Mouse (Mus musculus): ENCODE data around the gene Haus6. TPM values are rescaled to one million over a fixed set of nuclear protein-coding genes. Genes with fewer than 3 reads are reported as not detected.

Haus6 gene
- polyA plus RNA-seq, 1 experiment = 3.3 TPM

- H3K36me3 ChIP-seq (ENCODE audit: control insufficient read depth, insufficient read depth) = no peaks in the 10 kb centered on the region
- no peaks in the 10 kb centered on the region for H3K79me2 ChIP-seq (ENCODE audit: control insufficient read depth, insufficient read depth)
- TF ChIP-seq MYOG (IDR thresholded peaks at IDR 0.05; ENCODE audit: control insufficient read depth in 1 of 3, insufficient read depth in 1 of 3, insufficient read length in 2 of 3, low read depth in 2 of 3) (no peak), MAX (IDR thresholded peaks at IDR 0.05; ENCODE audit: low read depth) (no peak), E2F4 (IDR thresholded peaks at IDR 0.05; ENCODE audit: insufficient read depth) (no peak), POLR2AphosphoS2 (IDR thresholded peaks at IDR 0.05; ENCODE audit: insufficient read length, low read depth) (no peak), POLR2A (IDR thresholded peaks at IDR 0.05; ENCODE audit: insufficient read length, low read depth) (no peak), TCF3 (IDR thresholded peaks at IDR 0.05; ENCODE audit: insufficient read length, low read depth) (no peak), USF1 (IDR thresholded peaks at IDR 0.05; ENCODE audit: low read depth) (no peak), CEBPB (IDR thresholded peaks at IDR 0.05; ENCODE audit: insufficient read depth, poor library complexity, severe bottlenecking) (no peak), MYOD1 (IDR thresholded peaks at IDR 0.05; ENCODE audit: control insufficient read depth in 1 of 3, insufficient read length in 2 of 3, low read depth in 2 of 3) (no peak), REST (IDR thresholded peaks at IDR 0.05; ENCODE audit: insufficient read depth, insufficient read length) (no peak), SRF (IDR thresholded peaks at IDR 0.05; ENCODE audit: control insufficient read depth, insufficient read length, low read depth) (no peak), TCF12 (IDR thresholded peaks at IDR 0.05; ENCODE audit: insufficient read depth, poor library complexity, severe bottlenecking) (no peak)
Observed at GRCm38 (mm10) chr4:86548332-86548731, 63.5 kb downstream of the Haus6 start.

GRCm38 (mm10) chr4:86545615-86546014, 66.2 kb downstream of the Haus6 start:
- Histone ChIP-seq H3K4me3 (no peak overlapping the region), H3K27me3 (ENCODE audit: control insufficient read depth, insufficient read depth, insufficient read length) (peaks cover 5% of the 10 kb centered on the region)

More at GRCm38 (mm10) chr4:86548332-86548731, 63.5 kb downstream of the Haus6 start:
- Histone ChIP-seq H3K4me3 (no peak overlapping the region), H3K4me2 (ENCODE audit: low read depth) (no peak overlapping the region), H3K27me3 (ENCODE audit: control insufficient read depth, insufficient read depth, insufficient read length) (peaks cover 6% of the 10 kb centered on the region), H3ac (ENCODE audit: control insufficient read depth, insufficient read length) (no peak overlapping the region)

GRCm38 (mm10) chr4:86543999-86544398, 67.9 kb downstream of the Haus6 start:
- H3K27me3 ChIP-seq (ENCODE audit: control insufficient read depth, insufficient read depth, insufficient read length) = peaks cover 5% of the 10 kb centered on the region
- no peak overlapping the region for H3K4me3 ChIP-seq
- H3ac ChIP-seq (ENCODE audit: control insufficient read depth, insufficient read length) = no peak overlapping the region
- no peaks in the 10 kb centered on the region for H3K36me3 ChIP-seq (ENCODE audit: control insufficient read depth, insufficient read depth)
- no peak overlapping the region for H3K4me2 ChIP-seq (ENCODE audit: low read depth)
- no peaks in the 10 kb centered on the region for H3K79me2 ChIP-seq (ENCODE audit: control insufficient read depth, insufficient read depth)
- TF ChIP-seq POLR2A (IDR thresholded peaks at IDR 0.05; ENCODE audit: insufficient read length, low read depth) (no peak), POLR2AphosphoS2 (IDR thresholded peaks at IDR 0.05; ENCODE audit: insufficient read length, low read depth) (no peak), REST (IDR thresholded peaks at IDR 0.05; ENCODE audit: insufficient read depth, insufficient read length) (no peak), CEBPB (IDR thresholded peaks at IDR 0.05; ENCODE audit: insufficient read depth, poor library complexity, severe bottlenecking) (no peak), MYOG (IDR thresholded peaks at IDR 0.05; ENCODE audit: control insufficient read depth in 1 of 3, insufficient read depth in 1 of 3, insufficient read length in 2 of 3, low read depth in 2 of 3) (no peak), MYOD1 (IDR thresholded peaks at IDR 0.05; ENCODE audit: control insufficient read depth in 1 of 3, insufficient read length in 2 of 3, low read depth in 2 of 3) (no peak), TCF3 (IDR thresholded peaks at IDR 0.05; ENCODE audit: insufficient read length, low read depth) (no peak), USF1 (IDR thresholded peaks at IDR 0.05; ENCODE audit: low read depth) (no peak), TCF12 (IDR thresholded peaks at IDR 0.05; ENCODE audit: insufficient read depth, poor library complexity, severe bottlenecking) (no peak), MAX (IDR thresholded peaks at IDR 0.05; ENCODE audit: low read depth) (no peak), SRF (IDR thresholded peaks at IDR 0.05; ENCODE audit: control insufficient read depth, insufficient read length, low read depth) (no peak)

More at GRCm38 (mm10) chr4:86545615-86546014, 66.2 kb downstream of the Haus6 start:
- TF ChIP-seq MYOD1 (IDR thresholded peaks at IDR 0.05; ENCODE audit: control insufficient read depth in 1 of 3, insufficient read length in 2 of 3, low read depth in 2 of 3) (no peak), POLR2A (IDR thresholded peaks at IDR 0.05; ENCODE audit: insufficient read length, low read depth) (no peak), MYOG (IDR thresholded peaks at IDR 0.05; ENCODE audit: control insufficient read depth in 1 of 3, insufficient read depth in 1 of 3, insufficient read length in 2 of 3, low read depth in 2 of 3) (no peak), REST (IDR thresholded peaks at IDR 0.05; ENCODE audit: insufficient read depth, insufficient read length) (no peak), MAX (IDR thresholded peaks at IDR 0.05; ENCODE audit: low read depth) (no peak), SRF (IDR thresholded peaks at IDR 0.05; ENCODE audit: control insufficient read depth, insufficient read length, low read depth) (no peak), CEBPB (IDR thresholded peaks at IDR 0.05; ENCODE audit: insufficient read depth, poor library complexity, severe bottlenecking) (no peak), TCF3 (IDR thresholded peaks at IDR 0.05; ENCODE audit: insufficient read length, low read depth) (no peak), TCF12 (IDR thresholded peaks at IDR 0.05; ENCODE audit: insufficient read depth, poor library complexity, severe bottlenecking) (no peak), POLR2AphosphoS2 (IDR thresholded peaks at IDR 0.05; ENCODE audit: insufficient read length, low read depth) (no peak), USF1 (IDR thresholded peaks at IDR 0.05; ENCODE audit: low read depth) (no peak), E2F4 (IDR thresholded peaks at IDR 0.05; ENCODE audit: insufficient read depth) (no peak)
- Histone ChIP-seq H3ac (ENCODE audit: control insufficient read depth, insufficient read length) (no peak overlapping the region), H3K36me3 (ENCODE audit: control insufficient read depth, insufficient read depth) (no peaks in the 10 kb centered on the region), H3K4me2 (ENCODE audit: low read depth) (no peak overlapping the region), H3K79me2 (ENCODE audit: control insufficient read depth, insufficient read depth) (no peaks in the 10 kb centered on the region)

DNA sequence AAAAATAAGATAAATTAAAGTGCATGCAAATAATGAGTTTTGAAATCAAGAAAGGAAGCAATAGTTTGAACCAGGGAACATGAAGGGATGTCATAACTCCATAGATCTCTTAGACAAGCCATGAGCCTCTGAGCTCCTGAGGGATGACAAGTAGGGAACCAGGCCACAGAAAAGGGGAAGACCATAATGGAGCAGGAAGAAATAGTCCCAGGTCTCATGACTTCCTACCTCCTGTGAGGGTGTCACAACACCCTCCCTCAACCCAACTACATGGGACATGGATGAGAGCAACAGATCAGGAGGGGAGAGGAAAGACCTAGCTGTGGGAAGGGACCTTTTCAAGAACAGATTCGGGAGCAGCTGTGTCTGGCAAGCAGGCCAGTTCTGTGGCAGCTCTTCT, 70.3 kb downstream of the Haus6 start:
- TF ChIP-seq TCF12 (IDR thresholded peaks at IDR 0.05; ENCODE audit: insufficient read depth, poor library complexity, severe bottlenecking) = no peak
- TF ChIP-seq CEBPB (IDR thresholded peaks at IDR 0.05; ENCODE audit: insufficient read depth, poor library complexity, severe bottlenecking) = no peak
- no peak for TF ChIP-seq REST (IDR thresholded peaks at IDR 0.05; ENCODE audit: insufficient read depth, insufficient read length)
- TF ChIP-seq POLR2AphosphoS2 (IDR thresholded peaks at IDR 0.05; ENCODE audit: insufficient read length, low read depth) = no peak
- no peak for TF ChIP-seq USF1 (IDR thresholded peaks at IDR 0.05; ENCODE audit: low read depth)
- no peak for TF ChIP-seq E2F4 (IDR thresholded peaks at IDR 0.05; ENCODE audit: insufficient read depth)
- TF ChIP-seq MAX (IDR thresholded peaks at IDR 0.05; ENCODE audit: low read depth) = no peak
- TF ChIP-seq POLR2A (IDR thresholded peaks at IDR 0.05; ENCODE audit: insufficient read length, low read depth) = no peak
- TF ChIP-seq MYOD1 (IDR thresholded peaks at IDR 0.05; ENCODE audit: control insufficient read depth in 1 of 3, insufficient read length in 2 of 3, low read depth in 2 of 3) = no peak
- TF ChIP-seq MYOG (IDR thresholded peaks at IDR 0.05; ENCODE audit: control insufficient read depth in 1 of 3, insufficient read depth in 1 of 3, insufficient read length in 2 of 3, low read depth in 2 of 3) = no peak
- no peak for TF ChIP-seq SRF (IDR thresholded peaks at IDR 0.05; ENCODE audit: control insufficient read depth, insufficient read length, low read depth)
- TF ChIP-seq TCF3 (IDR thresholded peaks at IDR 0.05; ENCODE audit: insufficient read length, low read depth) = no peak
- Histone ChIP-seq H3ac (ENCODE audit: control insufficient read depth, insufficient read length) (no peak overlapping the region), H3K79me2 (ENCODE audit: control insufficient read depth, insufficient read depth) (no peaks in the 10 kb centered on the region), H3K27me3 (ENCODE audit: control insufficient read depth, insufficient read depth, insufficient read length) (peaks cover 5% of the 10 kb centered on the region), H3K36me3 (ENCODE audit: control insufficient read depth, insufficient read depth) (no peaks in the 10 kb centered on the region), H3K4me3 (no peak overlapping the region), H3K4me2 (ENCODE audit: low read depth) (no peak overlapping the region)

Measured in myocyte (in vitro differentiated cells).